15 mouse cellular contexts compared by ENCODE assay signal in genomic region chr10:66781171-66781510, GRCm38 (mm10).
"Had no signal": no experiment of that assay in that cellular context is flagged by ENCODE, and none has a peak within 500 bp of the region (broad histone marks: within the 10 kb centered on the region; RNA-seq: fewer than 3 reads in every experiment).

No protein-coding gene starts in this region.

- H3K4me1 ChIP-seq: limb, embryonic 15.5 days; liver, embryonic 12.5 days; liver, embryonic 15.5 days; lung, embryonic 15.5 days; stomach, embryonic 15.5 days had no signal

- DNase-seq: kidney, adult 8-10 months; kidney, postnatal 14 days; lung, adult 18-20 months; lung, postnatal 36 days; midbrain, embryonic 14.5 days; thymus, adult 18-20 months; thymus, postnatal 36 days had no signal

- H3K27ac ChIP-seq: liver, embryonic 12.5 days; liver, embryonic 15.5 days; lung, embryonic 15.5 days; stomach, embryonic 15.5 days had no signal

- H3K9ac ChIP-seq: limb, embryonic 15.5 days; liver, embryonic 12.5 days; liver, embryonic 15.5 days; lung, embryonic 15.5 days; stomach, embryonic 15.5 days had no signal

- H3K27me3 ChIP-seq: limb, embryonic 15.5 days; liver, embryonic 12.5 days; liver, embryonic 15.5 days; lung, embryonic 15.5 days; megakaryocyte, embryonic 14.5 days; stomach, embryonic 15.5 days had no signal

- ATAC-seq: intestine, embryonic 16.5 days; liver, embryonic 12.5 days had no signal

- H3K4me3 ChIP-seq: limb, embryonic 15.5 days; liver, embryonic 12.5 days; liver, embryonic 15.5 days; lung, embryonic 15.5 days; megakaryocyte, embryonic 14.5 days; stomach, embryonic 15.5 days had no signal

- H3K9me3 ChIP-seq: limb, embryonic 15.5 days; liver, embryonic 15.5 days; lung, embryonic 15.5 days; stomach, embryonic 15.5 days had no signal

- H3K4me2 ChIP-seq: limb, embryonic 15.5 days; liver, embryonic 12.5 days; liver, embryonic 15.5 days; lung, embryonic 15.5 days; midbrain, embryonic 11.5 days; stomach, embryonic 15.5 days had no signal

- H3K36me3 ChIP-seq: limb, embryonic 15.5 days; liver, embryonic 12.5 days; liver, embryonic 15.5 days; lung, embryonic 15.5 days; stomach, embryonic 15.5 days had no signal
